Mouse (Mus musculus) kidney, adult 9 months (tissue): ENCODE results near the gene Diras2.

Experiments used
- DNase-seq: peaks from one replicate; pipeline ENCODE4 v3.0.0; 2022

The Diras2 gene

GRCm38 (mm10) chr13:52531121-52531520, at the start of gene Diras2:
Gene Diras2, minus strand, starts transcription at chr13:52531279.
- no peak for DNase-seq

- DNase-seq, result no peak
These were observed 47.7 kb upstream of the Diras2 start for GRCm38 (mm10) chr13:52578776-52579175.

DNA sequence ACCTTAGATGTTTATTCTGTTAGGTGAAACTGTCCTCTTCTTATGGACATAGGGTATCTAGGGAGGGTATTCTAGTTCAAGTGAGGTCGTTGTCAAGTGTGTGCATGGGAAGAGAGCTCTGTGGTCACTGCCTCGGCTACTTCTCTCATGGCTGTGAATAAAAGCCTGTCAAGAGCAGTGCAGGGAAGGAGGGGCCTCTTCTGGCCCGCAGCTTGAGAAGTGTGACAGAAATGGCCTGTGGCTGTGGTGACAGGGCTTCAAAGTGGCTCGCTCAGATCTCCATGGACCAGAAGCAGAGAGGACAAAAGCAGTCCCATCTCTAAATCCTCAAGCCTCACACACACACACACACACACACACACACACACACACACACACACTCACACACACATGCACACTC, 46.9 kb upstream of the Diras2 start:
- no peak for DNase-seq

GRCm38 (mm10) chr13:52577326-52577920, 46.3 kb upstream of the Diras2 start:
- no peak for DNase-seq

- DNase-seq, result no peak
These were observed 45.8 kb upstream of the Diras2 start for GRCm38 (mm10) chr13:52576841-52577240.

- no peak for DNase-seq
These were observed 45.0 kb upstream of the Diras2 start for GRCm38 (mm10) chr13:52576021-52576614.

- DNase-seq, result no peak
These were observed 44.4 kb upstream of the Diras2 start for GRCm38 (mm10) chr13:52575483-52575882.

DNA sequence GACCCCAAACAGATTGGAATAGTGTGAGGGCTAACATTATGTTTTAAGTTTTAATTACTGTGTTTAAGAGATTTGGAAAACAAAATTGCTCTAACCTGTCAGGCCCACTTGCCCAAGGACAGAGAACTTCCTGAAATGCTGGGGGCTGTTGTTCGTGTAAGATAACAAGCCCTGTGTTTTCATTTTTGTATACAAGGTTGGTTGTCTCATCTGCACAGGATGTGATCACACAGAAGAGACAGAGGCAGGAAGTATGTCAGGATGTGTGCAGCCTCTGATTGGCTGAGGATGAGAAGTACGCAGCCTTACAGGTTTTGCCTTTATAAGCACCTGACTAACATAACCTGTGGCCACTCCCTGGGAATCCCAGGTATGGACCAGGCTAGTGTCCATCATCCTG, 43.2 kb upstream of the Diras2 start:
- no peak for DNase-seq

- peak; percentile 24 for DNase-seq
These were observed 41.7 kb upstream of the Diras2 start for GRCm38 (mm10) chr13:52572451-52573446.

DNA sequence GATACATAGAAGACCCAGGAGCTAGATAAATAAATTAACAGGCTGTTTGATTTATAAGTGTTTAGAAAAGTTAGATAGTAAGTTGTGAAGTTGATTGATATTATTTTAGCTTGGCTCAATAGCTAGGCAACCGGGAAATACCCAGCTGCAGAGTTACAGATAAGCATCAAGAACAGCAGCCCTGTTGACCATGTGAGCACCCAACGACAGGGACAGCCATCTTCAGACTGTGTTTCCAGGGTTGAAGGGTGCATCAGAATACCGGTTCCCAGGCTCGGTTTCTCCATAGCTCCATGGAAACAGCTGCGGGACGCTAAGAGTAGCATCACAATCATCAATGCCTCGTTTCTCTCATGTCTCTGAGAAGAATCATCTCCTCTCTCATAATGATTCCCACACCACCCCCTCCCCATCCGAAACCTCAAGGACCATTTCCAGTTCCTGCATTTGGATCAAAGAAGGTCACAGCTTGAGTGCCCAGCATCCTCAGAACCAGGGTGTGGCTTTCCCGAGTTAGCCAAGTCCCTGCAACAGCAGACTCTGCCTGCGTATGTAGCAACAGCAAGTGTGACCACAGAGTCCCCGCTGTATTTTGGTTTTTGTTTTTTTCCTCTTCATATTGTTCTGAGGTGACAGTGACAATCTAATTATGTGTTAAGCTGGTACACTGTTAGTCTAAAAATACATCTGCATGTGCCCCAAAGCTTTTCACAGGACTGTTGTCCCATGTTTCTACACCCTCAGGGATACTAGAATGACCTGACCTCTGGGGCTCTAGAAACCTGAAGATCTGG, 40.7 kb upstream of the Diras2 start:
- no peak for DNase-seq

DNA sequence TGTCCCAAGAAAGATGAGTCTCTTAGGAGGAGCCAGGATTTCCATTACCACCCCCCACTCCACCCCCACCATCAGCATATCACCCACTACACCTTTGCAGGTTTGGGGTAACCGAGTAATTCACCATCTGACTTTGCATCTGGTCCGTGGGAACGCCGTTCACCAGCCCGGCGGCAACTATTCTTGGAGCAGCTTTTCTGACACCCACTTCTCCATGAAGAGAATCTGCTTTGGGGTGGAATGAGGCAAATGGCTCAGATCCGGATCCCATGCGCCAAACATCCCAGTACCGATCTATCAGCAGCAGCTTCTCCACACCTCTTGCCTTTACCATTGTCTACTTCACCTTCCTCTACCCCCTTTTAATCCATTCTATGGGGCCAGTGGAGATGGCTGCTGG, 39.2 kb upstream of the Diras2 start:
- no peak for DNase-seq

GRCm38 (mm10) chr13:52569194-52569769, 38.2 kb upstream of the Diras2 start:
- DNase-seq, result no peak

DNA sequence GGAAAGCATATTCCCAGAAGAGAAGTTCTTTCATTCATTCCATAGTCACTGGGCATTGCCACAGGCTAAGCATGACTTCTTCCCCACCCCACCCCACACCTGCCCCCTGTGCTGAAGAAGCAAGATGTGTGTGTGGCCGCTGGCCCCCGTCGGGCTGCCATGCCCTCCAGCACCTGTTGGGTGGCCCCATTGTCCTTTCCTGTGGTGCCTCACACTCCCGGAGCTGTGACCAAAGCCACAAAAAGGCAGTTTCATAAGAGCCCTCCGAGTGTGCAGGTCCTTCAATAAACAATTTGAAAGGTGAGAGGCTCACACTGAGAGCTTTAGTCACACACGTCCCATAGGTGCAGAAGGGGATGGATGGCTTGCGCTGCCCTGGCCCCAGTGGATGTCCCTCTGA, 35.7 kb upstream of the Diras2 start:
- no peak for DNase-seq

GRCm38 (mm10) chr13:52566188-52566760, 35.2 kb upstream of the Diras2 start:
- DNase-seq, result no peak

GRCm38 (mm10) chr13:52565103-52565739, 34.1 kb upstream of the Diras2 start:
- peak; percentile 8 for DNase-seq

DNA sequence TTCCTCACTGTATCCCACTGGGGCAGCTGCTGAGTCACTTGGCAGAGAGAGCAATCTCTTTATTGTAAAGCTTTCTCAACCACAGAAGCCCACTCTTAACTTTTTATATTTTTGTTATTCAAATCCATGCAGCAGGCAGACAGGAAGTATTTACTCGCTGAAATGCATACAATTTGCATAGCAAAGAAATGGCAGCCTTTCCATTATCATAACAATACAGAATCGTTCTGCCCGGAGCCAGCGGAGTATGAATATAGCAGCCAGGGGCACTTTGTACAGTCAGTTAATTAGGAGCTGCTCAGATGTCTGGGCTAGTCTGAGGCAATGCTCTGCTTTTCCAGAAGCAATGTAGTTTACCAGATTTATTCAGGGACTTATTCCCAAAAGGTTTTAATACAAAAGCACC, 31.1 kb upstream of the Diras2 start:
- DNase-seq, result no peak

DNA sequence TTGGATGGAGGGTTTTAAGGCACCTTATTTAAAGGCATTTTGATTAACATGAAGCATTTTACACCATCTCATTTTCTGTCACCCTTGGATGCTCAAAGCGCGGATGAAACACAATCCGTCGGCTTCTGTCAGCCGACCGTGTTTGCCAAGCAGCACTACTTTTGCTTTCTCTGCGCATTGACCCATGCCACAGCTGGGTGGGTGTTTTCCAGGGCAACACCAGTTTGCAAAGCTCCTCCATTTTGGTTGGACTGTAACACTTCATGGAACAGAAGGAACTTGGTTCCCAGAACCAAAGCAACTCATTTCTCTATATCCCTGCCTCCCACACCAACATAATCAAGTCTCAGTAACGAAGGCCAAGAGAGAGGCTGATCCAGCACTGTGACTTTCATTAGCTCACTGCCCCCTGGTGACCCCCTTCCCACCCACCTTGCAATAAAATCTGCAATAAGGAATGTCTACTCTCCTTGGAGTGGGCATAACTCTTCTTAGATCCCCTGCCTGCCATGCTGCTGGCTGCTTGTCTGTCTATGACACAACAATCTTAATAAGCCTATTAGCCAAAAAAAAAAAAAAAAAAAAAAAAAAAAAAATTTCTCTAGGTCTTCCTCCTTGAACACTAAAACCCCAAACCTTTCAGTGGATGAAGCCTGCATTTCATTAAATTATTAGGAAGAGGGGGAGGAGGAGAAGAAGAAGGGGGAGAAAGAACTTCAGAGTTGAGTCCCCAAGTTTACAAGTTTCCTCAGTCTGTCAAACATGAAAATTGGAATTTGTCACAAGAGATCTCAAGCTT, 30.5 kb upstream of the Diras2 start:
- DNase-seq, result no peak

DNA sequence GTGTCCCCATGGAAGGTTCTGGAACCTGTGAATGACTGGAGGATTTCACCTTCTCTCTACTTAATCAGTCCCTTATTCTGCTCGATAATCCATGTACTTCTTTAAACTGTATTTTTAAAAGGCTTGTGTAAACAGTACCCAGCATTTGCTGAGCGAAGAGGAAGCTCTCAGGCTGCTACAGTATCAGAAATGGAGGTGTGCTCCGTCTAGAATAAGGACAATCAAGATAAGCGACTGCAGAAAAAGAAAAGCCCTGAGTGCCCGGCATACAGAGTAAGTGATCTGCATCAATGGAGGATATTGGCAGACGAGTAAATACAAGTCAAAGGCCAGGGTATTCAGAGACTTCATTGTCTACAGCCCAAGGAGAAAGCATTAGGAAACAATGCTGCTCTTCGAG, 26.3 kb upstream of the Diras2 start:
- DNase-seq, result no peak

- DNase-seq, result no peak
These were observed 23.6 kb upstream of the Diras2 start for GRCm38 (mm10) chr13:52554722-52555121.

- no peak for DNase-seq
These were observed 21.9 kb upstream of the Diras2 start for GRCm38 (mm10) chr13:52552822-52553477.
